Mouse (Mus musculus) kidney, embryonic 16.5 days (tissue): ENCODE data around the gene Esyt2. TPM values are rescaled to one million over a fixed set of nuclear protein-coding genes. Genes with fewer than 3 reads are reported as not detected.

ENCODE experiments used
- ATAC-seq: fragments of 200-750 bp; cut with Nextera tagmentation; 2 replicates; pipeline ENCODE4 v1.8.0; 2017; ENCODE audit warnings: moderate TSS enrichment; ENCODE audit not compliant: low FRiP score, low TSS enrichment
- H3K27ac ChIP-seq: fragments of 300-500 bp; sonication (generic); 2 replicates; pipeline ENCODE4 v1.5.1; 2014; ENCODE audit warnings: low read length
- H3K27me3 ChIP-seq: fragments of 300-500 bp; sonication (generic); 2 replicates; pipeline ENCODE4 v1.6.1; 2014; ENCODE audit warnings: low read length, control low read depth, mixed read lengths; ENCODE audit not compliant: insufficient read depth
- H3K36me3 ChIP-seq: fragments of 300-500 bp; sonication (generic); 2 replicates; pipeline ENCODE4 v1.6.1; 2014; ENCODE audit warnings: low read length, control low read depth, mixed read lengths; ENCODE audit not compliant: insufficient read depth
- H3K4me1 ChIP-seq: fragments of 300-500 bp; sonication (generic); 2 replicates; pipeline ENCODE4 v1.6.1; 2014; ENCODE audit warnings: low read length, control low read depth, mixed read lengths; ENCODE audit not compliant: insufficient read depth
- H3K4me2 ChIP-seq: fragments of 300-500 bp; sonication (generic); replicated peaks from 2 replicates; pipeline ENCODE4 v1.6.1; 2014; ENCODE audit warnings: low read depth, low read length
- H3K4me3 ChIP-seq: fragments of 300-500 bp; sonication (generic); 2 replicates; pipeline ENCODE4 v1.5.1; 2014; ENCODE audit warnings: mild to moderate bottlenecking, low read length
- H3K9ac ChIP-seq: fragments of 300-500 bp; sonication (generic); replicated peaks from 2 replicates; pipeline ENCODE4 v1.6.1; 2014; ENCODE audit warnings: low read length
- H3K9me3 ChIP-seq: fragments of 300-500 bp; sonication (generic); 2 replicates; pipeline ENCODE4 v1.6.1; 2016; ENCODE audit warnings: low read length, control low read depth
- WGBS: fragments of 180-500 bp; shearing (Covaris S2); extraction: QIAGEN DNeasy Blood & Tissue Kit; methylation state at CpG from one replicate; pipeline ENCODE4 v1.1.7; 2014; 5-methylcytosine and 5-hydroxymethylcytosine counted together
- polyA plus RNA-seq: library from polyadenylated mRNA; unstranded; fragments of >200 nt; fragmentation: Nextera tagmentation; extraction: Ambion mirVana; gene quantifications from 2 replicates; pipeline ENCODE4 v1.2.1, GENCODE M21; 2015

Esyt2 gene
- polyA plus RNA-seq: 17.2 and 17.5 TPM in 2 replicates

- H3K9me3 ChIP-seq: no peaks in the 10 kb centered on the region
Observed at GRCm38 (mm10) chr12:116280653-116281364, at the start of gene Esyt2. TSS of gene Esyt2 (plus strand) at chr12:116281196.

DNA sequence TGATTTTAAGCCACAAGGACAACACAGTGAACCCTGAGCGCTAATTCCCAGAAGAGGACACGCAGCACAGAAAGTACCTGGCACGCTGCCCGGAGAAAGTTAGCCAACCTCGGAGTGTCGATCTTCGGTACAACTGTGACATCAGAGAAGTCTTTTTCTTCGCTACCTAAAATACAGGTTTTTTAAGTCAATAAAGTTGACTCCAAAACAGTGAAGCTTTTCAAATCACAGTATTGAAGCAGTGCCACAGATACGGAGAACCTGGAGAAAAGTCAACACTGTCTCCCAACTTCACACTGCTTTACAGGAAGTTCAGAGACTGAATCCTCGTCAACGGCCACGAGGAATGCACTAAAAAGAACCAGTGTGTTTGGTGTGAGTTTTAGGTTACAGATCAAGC, 49.4 kb upstream of the Esyt2 start:
- Histone ChIP-seq H3K27me3 (no peaks in the 10 kb centered on the region), H3K9me3 (no peaks in the 10 kb centered on the region), H3K4me3 (no peak overlapping the region), H3K36me3 (0 out of 2 replicates have a peak, but pooled peaks cover 5% of the 10 kb centered on the region), H3K4me1 (no peaks in the 10 kb centered on the region), H3K4me2 (no peak overlapping the region), H3K9ac (no peak overlapping the region), H3K27ac (no peak overlapping the region)
- WGBS: 49% methylated on average over 12 of the region's 12 CpGs
- no peak for ATAC-seq

More at GRCm38 (mm10) chr12:116280653-116281364, at the start of gene Esyt2:
- Histone ChIP-seq H3K4me2 (peak within 1 kb of the TSS; percentile 86), H3K27me3 (no peaks in the 10 kb centered on the region), H3K36me3 (no peaks in the 10 kb centered on the region), H3K4me3 (peak within 1 kb of the TSS; percentile 71), H3K9ac (peak within 1 kb of the TSS; percentile 97), H3K4me1 (peaks cover 13% of the 10 kb centered on the region), H3K27ac (peak within 1 kb of the TSS; percentile 99)
- under 1% methylated on average over 55 of the region's 68 CpGs for WGBS
- ATAC-seq: peak; percentile 98

DNA sequence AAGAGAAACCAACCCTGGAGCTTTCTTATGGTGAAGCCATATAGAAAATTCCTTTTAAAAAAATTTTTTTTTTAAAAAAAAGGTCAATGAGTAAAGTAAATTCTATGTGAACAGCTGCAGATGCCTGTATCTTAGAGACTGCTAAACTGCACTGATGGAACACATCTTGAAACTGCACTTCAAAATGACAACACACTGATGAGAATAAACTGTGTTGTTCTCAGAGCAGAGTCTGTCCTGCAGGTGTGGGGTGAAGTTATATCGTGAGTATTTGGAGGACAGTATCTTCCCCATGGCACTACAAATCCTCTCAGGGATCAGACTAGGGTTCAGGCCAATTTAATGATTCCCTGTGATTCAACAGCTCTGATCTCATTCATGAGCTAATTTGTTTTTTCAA, 48.9 kb upstream of the Esyt2 start:
- Histone ChIP-seq H3K27me3 (no peaks in the 10 kb centered on the region), H3K27ac (no peak overlapping the region), H3K4me2 (no peak overlapping the region), H3K4me3 (no peak overlapping the region), H3K4me1 (no peaks in the 10 kb centered on the region), H3K9me3 (no peaks in the 10 kb centered on the region), H3K9ac (no peak overlapping the region), H3K36me3 (0 out of 2 replicates have a peak, but pooled peaks cover 2% of the 10 kb centered on the region)
- WGBS: 89% methylated on average over 1 of the region's 1 CpGs
- ATAC-seq: no peak

- no peaks in the 10 kb centered on the region for H3K36me3 ChIP-seq
- no peaks in the 10 kb centered on the region for H3K27me3 ChIP-seq
- H3K4me3 ChIP-seq: no peak overlapping the region
- no peak overlapping the region for H3K4me2 ChIP-seq
- H3K4me1 ChIP-seq: no peaks in the 10 kb centered on the region
- no peak for ATAC-seq
- no peak overlapping the region for H3K27ac ChIP-seq
- 78% methylated on average over 4 of the region's 4 CpGs for WGBS
- H3K9me3 ChIP-seq: no peaks in the 10 kb centered on the region
- H3K9ac ChIP-seq: no peak overlapping the region
Observed at GRCm38 (mm10) chr12:116235356-116235755, 45.6 kb upstream of the Esyt2 start.

DNA sequence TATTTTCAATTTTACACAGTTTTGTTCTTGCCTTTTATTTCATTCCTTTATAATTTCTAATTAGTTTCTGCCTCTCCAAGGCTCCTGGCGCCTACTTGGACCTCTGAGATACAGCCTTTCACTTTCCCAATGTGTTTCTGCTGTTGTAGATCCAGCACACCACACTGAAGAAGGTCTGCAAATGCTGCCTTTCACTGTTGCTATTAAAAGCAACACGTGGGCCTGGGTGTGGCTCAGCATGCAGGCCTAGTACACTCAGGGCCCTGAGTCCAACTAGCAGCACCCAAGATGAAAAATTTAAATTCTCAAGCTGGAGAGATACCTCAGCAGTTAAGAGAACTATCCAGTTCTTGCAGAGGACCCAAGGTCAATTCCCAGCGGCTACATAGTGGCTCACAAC, 44.3 kb upstream of the Esyt2 start:
- H3K4me2 ChIP-seq: no peak overlapping the region
- no peak for ATAC-seq
- H3K9me3 ChIP-seq: no peaks in the 10 kb centered on the region
- no peak overlapping the region for H3K27ac ChIP-seq
- 0 out of 2 replicates have a peak, but pooled peaks cover 4% of the 10 kb centered on the region for H3K36me3 ChIP-seq
- no peaks in the 10 kb centered on the region for H3K27me3 ChIP-seq
- no peaks in the 10 kb centered on the region for H3K4me1 ChIP-seq
- no peak overlapping the region for H3K4me3 ChIP-seq
- H3K9ac ChIP-seq: no peak overlapping the region
- 82% methylated on average over 3 of the region's 3 CpGs for WGBS

DNA sequence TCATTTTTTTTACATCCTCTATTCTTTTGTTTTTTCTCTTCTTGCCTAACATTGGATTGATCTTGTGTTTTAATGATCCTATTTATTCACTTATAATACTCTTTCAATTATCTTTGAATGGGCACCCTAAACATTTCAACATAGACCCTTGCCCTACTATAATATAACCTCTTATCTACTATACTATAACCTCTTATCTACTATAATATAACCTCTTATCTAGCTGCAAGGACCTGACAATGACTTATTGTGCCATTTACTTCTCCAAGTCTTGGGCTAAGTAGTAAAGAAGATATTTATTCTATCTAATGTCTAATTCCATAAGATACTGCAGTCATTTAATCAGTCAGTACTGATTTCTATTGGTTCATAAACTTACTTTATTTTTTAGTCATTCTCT, 42.6 kb upstream of the Esyt2 start:
- ATAC-seq: no peak
- Histone ChIP-seq H3K27ac (no peak overlapping the region), H3K9ac (no peak overlapping the region), H3K4me3 (no peak overlapping the region), H3K9me3 (no peaks in the 10 kb centered on the region), H3K36me3 (0 out of 2 replicates have a peak, but pooled peaks cover 4% of the 10 kb centered on the region), H3K27me3 (no peaks in the 10 kb centered on the region), H3K4me2 (no peak overlapping the region), H3K4me1 (no peaks in the 10 kb centered on the region)

DNA sequence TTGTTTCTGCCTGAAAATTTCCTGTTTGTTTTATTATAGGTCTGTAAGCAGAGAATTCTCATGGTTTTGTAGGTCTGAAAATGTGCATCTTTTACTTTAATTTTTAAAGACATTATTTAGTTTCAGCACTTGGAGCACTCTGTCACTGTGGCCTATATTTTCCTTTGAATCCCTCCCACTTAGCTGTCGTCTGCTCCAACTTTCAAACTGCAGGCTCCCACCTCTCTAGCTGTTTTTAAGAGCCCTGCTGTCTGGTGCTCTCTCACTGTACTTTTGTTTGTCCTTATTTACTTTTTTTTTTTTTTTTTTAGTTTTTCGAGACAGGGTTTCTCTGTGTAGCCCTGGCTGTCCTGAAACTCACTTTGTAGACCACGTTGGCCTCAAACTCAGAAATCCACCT, 42.2 kb upstream of the Esyt2 start:
- Histone ChIP-seq H3K9ac (no peak overlapping the region), H3K27ac (no peak overlapping the region), H3K4me1 (no peaks in the 10 kb centered on the region), H3K4me2 (no peak overlapping the region), H3K27me3 (no peaks in the 10 kb centered on the region), H3K36me3 (0 out of 2 replicates have a peak, but pooled peaks cover 4% of the 10 kb centered on the region), H3K9me3 (no peaks in the 10 kb centered on the region), H3K4me3 (no peak overlapping the region)
- ATAC-seq: no peak
- 65% methylated on average over 3 of the region's 3 CpGs for WGBS

- no peak overlapping the region for H3K27ac ChIP-seq
- H3K9me3 ChIP-seq: no peaks in the 10 kb centered on the region
- H3K4me1 ChIP-seq: no peaks in the 10 kb centered on the region
- H3K4me3 ChIP-seq: no peak overlapping the region
- WGBS: 79% methylated on average over 1 of the region's 1 CpGs
- peaks cover 18% of the 10 kb centered on the region; the same call in 1 of the 2 replicates for H3K36me3 ChIP-seq
- no peak for ATAC-seq
- no peak overlapping the region for H3K4me2 ChIP-seq
- H3K27me3 ChIP-seq: no peaks in the 10 kb centered on the region
- H3K9ac ChIP-seq: no peak overlapping the region
Observed at GRCm38 (mm10) chr12:116244601-116245000, 36.4 kb upstream of the Esyt2 start.

- Histone ChIP-seq H3K4me2 (no peak overlapping the region), H3K27me3 (no peaks in the 10 kb centered on the region), H3K4me1 (no peaks in the 10 kb centered on the region), H3K36me3 (peaks cover 17% of the 10 kb centered on the region), H3K9ac (no peak overlapping the region), H3K4me3 (no peak overlapping the region), H3K9me3 (no peaks in the 10 kb centered on the region), H3K27ac (no peak overlapping the region)
- no peak for ATAC-seq
- WGBS: 54% methylated on average over 8 of the region's 8 CpGs
Observed at GRCm38 (mm10) chr12:116254652-116255051, 26.3 kb upstream of the Esyt2 start.

DNA sequence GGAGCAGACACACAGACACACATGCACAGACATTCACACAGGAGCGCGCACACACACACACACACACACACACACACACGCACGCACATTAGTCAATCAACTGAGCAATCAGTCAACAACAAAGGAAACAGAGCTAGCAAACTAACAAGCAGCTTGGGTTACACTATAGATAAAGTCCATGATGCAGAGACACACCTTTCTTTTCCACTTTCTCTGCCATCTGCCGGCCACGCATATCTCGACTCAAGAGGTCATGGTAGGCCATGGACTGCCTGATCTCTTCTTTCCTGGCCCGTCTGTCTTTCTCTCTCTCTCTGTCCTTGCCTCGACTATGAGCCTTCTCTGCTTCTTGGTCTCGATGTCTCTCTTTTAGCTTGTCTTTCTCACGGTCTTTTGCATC, 25.4 kb upstream of the Esyt2 start:
- H3K27me3 ChIP-seq: no peaks in the 10 kb centered on the region
- no peak overlapping the region for H3K4me2 ChIP-seq
- no peak overlapping the region for H3K4me3 ChIP-seq
- ATAC-seq: no peak
- whole genome bisulfite sequencing: 83% methylated on average over 11 of the region's 11 CpGs
- no peak overlapping the region for H3K9ac ChIP-seq
- no peaks in the 10 kb centered on the region for H3K9me3 ChIP-seq
- peaks cover 17% of the 10 kb centered on the region for H3K36me3 ChIP-seq
- H3K4me1 ChIP-seq: no peaks in the 10 kb centered on the region
- no peak overlapping the region for H3K27ac ChIP-seq
